Mouse (Mus musculus) gastrocnemius, postnatal 25 days (tissue): ENCODE data around the gene Csta1. TPM values are rescaled to one million over a fixed set of nuclear protein-coding genes. Genes with fewer than 3 reads are reported as not detected.
"Not testable (repeated sequence)": the region's sequence is repeated elsewhere in the genome, so short reads cannot be mapped to it uniquely, and the experiment has no call there.

Experiments used
- DNase-seq: peaks from one replicate; pipeline ENCODE4 v3.0.0; 2022
- long read RNA-seq, 2 experiments: library from polyadenylated mRNA; stranded (forward); transcript quantifications; one replicate each; pipeline ENCODE4 v2.0.0; 2021
- total RNA-seq, 2 experiments: library from RNA; stranded (reverse); gene quantifications; 1 replicate in 1 of 2; 2 replicates in 1 of 2; pipeline ENCODE4 v1.2.3; 2021

Csta1 gene
- total RNA-seq = not detected
- long read RNA-seq, experiment 1 = 0 reads
- long read RNA-seq, experiment 2 = 0 reads

DNA sequence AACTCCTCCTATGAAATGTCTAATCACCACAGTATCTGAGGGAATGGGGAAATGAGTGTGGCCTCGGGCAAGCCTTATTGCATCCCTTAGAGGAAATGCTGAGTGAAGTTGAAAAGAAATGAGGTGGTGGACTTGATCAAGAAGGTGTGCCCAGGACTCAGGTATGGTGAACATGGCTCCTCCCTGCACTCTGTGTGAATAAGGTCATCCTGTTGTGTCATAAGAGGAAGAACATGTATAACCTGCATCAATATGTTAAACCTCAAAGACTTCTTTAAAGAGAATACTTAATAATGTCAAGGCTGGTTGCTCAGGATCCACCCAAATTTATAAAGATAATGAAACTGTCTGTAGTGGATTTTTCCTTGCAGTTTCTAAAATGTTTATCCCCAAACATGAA lies at the start of gene Csta1:
Gene Csta1 (minus strand): TSS at position 101 of the 400 bp plus-strand sequence.
- DNase-seq = no peak

DNA sequence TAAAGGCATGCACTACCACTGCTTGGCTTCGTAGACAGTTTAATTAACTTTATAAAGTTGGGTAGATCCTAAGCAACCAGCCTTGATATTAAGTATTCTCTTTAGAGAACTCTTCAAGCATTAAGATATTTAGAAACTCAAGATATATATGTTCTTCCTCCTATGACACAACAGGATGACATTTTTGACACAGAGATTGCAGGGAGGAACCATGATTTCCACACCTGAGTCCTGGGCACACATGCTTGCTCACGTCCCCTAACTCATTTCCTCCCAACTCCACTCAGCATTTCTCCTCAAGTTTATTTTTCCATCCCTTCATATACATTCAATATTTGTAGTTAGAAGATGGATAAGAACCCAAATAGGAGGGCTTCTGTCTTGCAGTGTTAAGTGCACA lies 48.9 kb upstream of the Csta1 start:
- no peak for DNase-seq

DNA sequence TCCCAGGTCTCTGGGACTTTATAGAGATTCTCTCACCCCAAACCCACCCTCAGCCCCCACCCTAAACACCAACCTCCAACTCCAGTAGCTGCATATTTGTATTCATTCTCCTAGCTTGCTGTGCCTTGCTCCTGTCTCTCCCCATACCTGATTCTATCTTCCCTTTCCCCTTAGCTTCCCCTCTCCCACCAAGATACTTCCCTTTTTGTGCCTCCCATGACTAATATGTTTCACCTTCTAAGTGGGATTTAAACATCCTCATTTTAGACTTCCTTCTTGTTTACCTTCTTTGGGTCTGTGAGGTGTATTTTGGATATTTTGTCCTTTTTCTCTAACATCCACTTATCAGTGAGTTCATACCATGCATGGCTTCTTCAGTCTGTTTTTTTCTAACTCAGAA lies 45.1 kb upstream of the Csta1 start:
- no peak for DNase-seq

DNA sequence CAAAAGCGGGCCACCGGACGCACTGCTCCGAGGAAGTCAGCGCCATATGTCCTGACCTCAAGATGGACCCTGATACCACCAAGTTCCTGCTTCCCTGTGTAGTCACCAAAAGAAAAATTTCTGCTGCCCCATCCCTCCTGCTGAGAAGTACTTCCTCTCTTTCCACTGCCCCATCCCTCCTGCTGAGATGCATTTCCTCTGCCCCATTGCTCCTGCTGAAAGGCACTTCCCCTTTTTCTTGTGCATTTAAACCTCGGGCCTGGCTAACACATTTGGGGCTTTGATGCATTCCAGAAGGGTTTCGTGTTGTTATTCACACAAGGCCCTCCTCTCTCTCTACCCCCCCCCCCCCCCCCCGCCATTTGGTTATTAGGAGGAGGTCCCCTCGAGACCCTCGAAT lies 36.8 kb upstream of the Csta1 start:
- not testable (repeated sequence) for DNase-seq

DNA sequence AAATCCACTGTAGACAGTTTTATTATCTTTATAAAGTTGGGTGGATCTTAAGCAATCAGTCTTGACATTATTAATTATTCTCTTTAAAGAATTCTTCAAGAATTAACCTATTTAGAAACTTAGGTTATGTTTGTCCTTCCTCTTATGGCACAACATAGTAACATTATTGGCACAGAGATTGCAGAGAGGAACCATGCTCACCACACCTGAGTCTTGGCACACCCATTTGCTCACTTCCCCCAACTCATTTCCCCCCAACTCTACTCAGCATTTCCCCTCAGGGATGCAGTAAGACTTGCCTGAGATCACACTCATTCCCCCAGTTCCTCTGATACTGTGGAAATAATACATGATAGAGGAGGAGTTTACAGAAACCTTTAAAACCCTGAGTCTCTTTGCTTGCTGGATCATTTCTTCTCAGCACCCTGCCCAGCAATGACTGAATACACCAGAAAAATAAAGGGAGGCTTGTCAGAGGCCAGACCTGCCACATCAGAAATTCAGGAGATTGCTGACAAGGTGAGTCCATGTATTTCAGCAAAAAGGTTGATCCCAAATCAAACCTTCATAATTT lies 25.4 kb upstream of the Csta1 start, which contains the start of gene Stfa2l1:
Gene Stfa2l1 (plus strand): TSS at position 410 of the 574 bp plus-strand sequence.
- no peak for DNase-seq

DNA sequence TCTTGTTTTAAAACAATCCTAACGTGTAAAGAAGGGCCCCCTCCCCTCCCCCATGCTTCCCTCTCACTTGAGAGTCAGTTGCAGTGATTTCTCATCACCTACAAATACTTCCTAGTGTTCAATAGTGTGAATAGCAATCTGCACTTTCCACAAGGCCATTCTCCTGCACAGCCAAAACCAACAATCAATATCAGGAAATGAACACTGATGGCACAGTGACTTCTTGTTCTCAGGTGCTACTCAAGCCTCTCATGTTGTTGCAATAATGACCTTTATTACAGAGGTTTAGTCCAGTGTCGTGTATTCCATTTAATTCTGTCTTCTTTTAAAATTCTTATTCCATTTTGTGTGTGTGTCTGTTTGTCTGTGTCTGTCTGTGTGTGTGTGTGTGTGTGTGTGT lies 7.2 kb upstream of the Csta1 start:
- DNase-seq = no peak

DNA sequence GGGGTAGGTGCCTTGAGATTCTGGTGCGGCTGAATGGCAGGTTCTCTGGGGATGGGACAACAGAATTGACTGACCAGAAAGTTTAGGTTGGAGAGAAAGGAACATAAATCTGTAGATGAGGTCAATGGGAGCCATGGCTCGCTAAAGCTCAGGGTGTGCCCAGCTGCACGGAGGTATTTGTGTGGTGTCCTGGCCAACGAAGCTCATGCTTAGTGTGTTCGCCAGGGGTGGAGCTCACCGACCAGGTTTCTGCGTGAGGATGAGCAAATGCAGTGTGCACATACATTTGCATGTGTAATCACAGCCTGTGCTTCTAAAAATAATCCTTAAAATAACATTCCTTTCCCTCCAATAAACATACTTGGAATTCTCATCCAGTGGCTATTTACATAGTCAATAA lies 2.9 kb downstream of the Csta1 start:
- DNase-seq = no peak

DNA sequence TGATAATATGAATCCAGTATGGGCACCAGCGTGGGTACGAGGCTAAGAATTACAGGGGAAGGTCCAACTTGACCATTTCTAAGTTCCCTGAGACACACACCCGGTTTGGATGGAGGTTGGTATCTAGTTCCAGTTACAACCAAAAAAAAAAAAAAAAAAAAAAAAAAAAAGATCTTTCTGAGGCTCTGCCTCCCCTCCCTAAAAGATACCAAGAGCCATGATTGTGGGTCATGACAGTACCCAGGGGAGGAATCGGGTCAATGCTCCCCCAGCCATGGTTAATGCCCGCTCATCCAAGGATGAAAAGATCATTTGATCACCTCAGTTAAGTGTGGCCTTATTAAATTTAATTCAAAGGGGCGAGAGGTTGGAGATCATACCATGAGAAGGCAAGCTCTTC lies 15.3 kb downstream of the Csta1 start:
- not testable (repeated sequence) for DNase-seq

DNA sequence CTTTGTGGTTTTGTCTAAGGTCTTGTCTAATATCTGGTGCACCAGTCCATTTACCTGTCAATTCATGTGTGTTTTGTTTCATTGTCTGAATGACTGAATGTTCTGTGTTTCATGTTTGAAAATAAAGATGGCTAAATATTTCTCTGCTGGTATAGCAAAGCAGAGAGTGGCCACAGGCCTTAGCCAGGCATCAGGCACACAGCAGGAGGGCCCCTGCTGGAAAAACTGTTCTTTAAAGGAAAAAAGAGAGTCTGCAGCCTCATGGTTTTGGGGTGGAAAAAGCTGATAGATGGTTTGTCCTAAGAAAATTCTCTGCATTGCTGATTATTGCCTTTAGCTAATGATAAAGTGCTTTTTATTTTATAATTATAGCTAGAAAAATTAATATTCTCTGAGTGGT lies 19.6 kb downstream of the Csta1 start:
- not testable (repeated sequence) for DNase-seq

DNA sequence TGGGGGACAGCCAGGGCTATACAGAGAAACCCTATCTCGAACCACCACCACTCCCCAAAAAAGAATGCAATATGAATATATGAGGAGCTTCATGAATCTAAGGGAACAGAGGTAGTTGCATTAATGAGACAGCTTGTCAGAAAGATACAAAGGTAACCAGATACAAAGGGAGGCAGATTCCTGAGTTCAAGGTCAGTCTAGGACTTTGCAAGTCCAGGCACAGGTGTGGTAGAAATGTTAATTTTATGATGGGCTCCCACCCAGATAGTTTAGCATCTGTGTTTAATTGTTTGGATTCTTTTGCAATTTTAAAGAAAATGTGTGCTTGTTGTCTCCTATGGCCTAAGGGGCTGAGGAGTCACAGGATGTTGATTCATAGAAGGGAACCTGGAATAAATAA lies 28.8 kb downstream of the Csta1 start:
- DNase-seq = no peak

DNA sequence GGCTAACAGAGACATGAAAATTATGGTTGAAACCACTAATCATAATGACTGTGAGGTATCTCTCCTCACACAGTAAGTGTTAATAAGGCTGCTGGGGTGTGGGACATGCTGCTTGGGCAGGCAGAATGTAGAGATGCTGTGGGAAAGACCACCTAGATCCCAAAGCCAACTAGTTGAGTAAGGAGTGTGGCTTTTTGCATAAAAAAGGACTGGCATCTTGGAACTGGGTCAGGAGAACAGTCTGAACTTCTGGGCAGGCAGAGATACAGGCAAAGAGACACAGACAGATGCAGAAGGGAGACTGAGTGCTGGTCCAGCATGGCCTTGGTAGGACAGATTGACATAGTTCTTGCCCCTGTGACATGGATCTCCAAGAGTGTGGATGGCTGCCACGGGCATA lies 29.5 kb downstream of the Csta1 start:
- no peak for DNase-seq

DNA sequence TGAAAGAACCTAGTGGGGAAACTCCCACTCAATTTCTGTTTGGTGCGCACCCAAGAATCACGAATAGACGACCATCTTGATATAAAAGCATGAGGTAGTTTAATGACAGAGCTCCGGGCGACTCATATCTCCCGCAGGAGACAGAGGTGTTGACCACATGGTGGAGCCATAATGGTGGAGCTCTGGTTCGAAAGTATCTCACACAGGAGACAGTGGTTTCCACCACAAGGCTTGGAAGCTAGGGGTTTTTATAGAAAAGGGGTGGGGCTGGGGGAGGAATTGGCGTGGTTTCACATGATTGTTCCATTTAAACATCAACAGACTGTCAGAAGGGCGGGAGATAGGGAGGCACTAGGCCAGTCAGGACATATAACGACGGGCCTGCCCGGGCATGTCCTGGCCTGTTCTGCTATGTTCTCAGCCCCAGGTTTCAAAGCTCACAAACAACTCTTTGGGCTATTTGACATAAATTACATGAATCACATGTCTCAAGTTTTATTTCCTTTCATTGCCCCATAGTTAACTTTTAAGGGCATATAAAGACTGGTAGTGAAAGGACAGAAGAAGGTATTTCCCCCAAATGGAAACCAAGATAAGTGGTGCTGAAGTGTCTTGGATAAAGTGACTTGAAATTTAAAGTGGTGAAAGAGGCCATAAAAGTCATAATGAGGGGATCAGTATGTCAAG lies 33.1 kb downstream of the Csta1 start:
- not testable (repeated sequence) for DNase-seq

DNA sequence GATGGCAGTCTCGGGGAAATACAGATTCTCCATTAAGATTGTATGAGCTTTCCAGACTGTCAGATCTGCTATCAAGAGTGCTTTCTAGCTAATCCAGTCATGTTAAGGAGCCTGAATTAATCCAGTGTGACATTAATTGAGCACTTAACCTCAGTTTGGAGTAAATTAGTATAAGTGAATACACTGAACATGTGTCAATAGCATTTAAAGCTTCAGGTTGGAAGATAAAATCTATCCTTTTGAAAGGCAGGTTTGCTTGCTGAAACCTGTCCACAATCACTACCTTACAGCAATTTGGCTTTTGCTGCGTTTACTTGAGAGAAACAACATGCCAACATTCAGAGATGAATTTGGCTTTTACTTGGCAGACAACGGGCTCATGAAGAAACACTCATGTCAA lies 37.0 kb downstream of the Csta1 start:
- DNase-seq = no peak

DNA sequence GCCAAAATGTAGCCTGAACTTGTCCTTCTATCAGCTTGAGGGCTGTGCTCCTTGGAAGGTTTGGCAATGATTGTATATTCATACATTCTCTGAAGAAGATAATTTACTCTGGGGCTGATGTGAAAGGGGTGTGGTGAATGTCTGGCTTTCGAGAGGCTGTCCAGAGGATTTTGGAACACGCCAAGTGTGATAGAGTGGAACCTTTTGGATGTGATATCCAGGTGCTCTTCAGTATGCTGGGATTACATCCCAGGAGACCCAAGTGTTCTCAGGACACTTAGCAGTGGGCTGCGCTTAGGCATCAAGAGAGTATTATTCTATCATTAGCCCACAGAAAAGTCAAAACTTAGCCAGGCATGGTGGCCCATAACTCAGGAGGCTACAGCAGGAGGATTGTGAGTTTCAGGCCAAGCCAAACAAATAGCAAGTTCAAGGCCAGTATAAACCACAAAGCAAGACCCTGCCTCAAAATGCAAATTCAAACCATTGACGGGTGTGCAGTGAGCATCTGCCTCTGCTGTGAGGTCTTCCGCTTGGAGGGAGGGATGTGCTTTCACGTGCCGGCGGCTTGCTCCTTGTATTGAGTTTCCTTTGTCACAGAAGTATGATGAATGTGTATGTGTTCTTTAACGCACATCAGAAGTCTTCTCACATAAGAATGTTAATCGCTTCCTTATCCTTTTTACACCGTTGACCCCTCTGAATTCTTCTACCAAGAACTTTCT lies 40.1 kb downstream of the Csta1 start:
- DNase-seq = no peak

DNA sequence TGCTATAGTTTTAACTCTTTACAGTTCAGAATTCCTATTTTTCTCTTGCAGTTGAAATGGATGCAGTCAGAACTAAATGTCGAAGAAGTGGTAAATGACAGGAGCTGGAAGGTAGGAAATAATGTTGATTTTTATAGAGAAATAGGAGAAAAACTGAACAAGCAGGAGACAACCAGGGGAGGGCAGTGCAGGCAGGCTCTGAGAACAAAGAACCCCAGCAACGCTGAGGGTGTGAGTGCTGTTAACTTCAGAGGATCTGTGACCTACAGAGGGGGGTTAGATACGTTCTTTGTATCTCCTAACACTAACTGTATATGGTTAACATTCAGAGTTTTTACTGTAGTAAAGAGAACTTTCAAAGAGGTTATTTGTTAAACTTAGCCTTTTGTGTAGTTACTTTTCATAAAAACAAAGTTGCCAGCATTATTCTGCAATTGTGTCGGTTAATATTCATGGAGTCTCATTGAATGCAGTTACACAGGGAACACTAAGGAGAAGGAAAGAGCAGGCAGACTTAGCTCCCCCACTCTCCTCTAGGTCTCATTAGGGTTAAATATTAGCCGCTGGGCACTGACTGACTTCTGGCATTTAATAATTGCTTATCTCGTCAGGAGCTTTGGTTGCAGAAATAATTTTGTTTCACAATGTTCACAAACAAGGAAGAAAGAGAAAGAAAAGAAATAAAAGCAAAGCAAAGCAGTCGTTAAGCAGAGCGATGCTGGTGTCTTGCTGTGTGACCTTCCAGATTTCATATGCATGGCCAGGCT lies 41.0 kb downstream of the Csta1 start:
- no peak for DNase-seq

DNA sequence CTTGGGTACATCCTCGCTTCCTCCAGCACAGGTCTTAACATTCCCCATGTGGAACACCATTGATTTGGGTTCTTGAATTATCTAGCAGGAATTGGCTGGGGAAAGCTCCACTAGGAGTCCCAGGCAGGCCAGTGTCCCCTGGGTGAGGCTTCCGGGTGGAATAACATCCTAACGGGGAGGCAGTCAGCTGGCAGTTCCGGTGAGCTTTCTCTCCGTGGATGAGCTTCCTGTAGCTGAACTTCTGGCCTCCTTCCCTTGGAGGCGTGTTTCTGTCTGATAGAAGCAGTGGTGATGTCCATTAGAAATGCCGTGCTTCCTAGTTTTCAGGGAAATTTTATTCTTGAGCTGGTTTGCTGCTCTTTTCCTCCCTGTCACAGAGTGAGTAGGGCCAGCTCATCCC lies 42.0 kb downstream of the Csta1 start:
- DNase-seq = no peak

DNA sequence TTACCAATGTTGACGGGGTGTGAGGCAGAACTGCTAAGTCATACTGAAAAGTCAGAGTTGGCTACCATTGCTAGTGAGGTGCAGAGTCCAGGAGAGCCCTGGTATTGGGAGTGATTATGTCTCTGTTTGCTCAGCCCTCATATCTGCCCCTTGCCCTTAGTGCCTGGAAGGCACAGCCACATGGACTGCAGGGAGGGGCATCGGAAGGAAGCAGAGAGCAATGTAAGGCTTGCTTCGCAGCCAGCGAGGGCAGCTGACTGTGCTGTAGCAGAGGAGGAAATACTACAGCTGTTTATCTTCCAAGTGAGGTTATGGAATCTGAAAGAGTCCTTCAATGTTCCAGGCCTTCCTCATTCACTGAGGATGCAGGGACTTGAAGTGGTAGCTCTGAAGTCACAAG lies 43.2 kb downstream of the Csta1 start:
- no peak for DNase-seq

DNA sequence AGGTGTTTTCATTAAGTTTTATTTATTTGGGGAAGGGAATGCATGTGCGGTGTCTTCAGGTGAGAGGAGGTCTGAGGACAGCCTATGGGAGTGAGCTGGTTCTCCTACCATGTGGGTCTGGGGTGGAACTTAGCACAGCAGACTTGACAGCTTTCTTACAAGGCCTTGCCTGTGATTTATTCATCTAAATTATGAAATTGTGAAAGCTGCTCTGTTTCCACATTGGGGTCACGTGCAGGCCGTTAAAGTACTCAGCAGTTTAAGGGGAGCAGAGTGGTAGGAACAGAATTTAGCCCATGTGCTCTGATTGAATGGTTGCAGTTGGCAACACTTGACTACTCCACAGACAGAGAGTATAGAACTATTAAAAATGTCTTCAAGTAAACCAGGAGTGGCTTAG lies 51.1 kb downstream of the Csta1 start:
- DNase-seq = no peak

DNA sequence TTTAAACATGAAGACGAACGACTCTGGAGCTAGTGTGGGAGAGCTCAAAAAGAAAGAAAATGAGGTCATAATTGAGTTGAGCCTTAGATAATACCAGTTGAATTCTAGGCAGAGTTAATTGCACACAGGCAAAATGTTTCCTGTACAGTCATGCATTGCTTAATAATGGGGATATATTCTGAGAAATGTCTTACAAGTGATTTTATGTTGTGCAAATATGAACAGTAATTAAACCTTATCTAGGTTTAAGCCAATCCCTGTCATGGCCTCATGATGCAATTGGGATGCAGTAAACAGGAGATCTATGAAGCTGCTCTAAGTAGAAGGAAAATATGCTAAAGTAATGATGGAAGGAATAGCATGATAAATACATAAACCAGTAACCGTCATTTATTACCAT lies 56.3 kb downstream of the Csta1 start:
- DNase-seq = no peak

DNA sequence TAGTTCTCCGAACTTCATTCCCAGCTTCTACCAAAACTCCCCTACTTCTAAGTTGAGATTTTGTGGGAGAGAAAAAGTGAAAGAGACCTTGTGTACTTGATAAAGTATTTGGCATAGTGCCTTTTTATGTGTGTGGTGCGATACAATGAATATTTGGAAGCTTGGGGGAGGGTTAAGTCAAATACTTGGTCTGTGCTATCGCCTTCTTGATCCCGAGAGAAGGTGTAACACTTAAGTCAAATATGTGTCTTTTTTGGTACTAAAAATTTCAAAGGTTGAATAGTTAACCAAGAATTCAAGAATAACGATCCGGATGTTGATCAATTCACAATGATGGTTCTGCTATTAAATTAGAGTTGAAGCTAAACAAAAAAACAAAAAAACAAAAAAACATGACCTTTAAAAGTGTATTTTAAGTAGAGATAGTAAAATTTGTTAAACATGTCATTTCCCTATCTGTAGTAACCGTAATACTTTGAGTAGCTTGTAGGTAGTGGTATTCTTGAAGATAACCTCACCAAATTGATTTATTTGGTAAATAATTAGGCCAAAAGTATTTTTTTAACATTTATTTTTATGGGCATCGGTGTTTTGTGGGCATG lies 58.5 kb downstream of the Csta1 start:
- DNase-seq = no peak

DNA sequence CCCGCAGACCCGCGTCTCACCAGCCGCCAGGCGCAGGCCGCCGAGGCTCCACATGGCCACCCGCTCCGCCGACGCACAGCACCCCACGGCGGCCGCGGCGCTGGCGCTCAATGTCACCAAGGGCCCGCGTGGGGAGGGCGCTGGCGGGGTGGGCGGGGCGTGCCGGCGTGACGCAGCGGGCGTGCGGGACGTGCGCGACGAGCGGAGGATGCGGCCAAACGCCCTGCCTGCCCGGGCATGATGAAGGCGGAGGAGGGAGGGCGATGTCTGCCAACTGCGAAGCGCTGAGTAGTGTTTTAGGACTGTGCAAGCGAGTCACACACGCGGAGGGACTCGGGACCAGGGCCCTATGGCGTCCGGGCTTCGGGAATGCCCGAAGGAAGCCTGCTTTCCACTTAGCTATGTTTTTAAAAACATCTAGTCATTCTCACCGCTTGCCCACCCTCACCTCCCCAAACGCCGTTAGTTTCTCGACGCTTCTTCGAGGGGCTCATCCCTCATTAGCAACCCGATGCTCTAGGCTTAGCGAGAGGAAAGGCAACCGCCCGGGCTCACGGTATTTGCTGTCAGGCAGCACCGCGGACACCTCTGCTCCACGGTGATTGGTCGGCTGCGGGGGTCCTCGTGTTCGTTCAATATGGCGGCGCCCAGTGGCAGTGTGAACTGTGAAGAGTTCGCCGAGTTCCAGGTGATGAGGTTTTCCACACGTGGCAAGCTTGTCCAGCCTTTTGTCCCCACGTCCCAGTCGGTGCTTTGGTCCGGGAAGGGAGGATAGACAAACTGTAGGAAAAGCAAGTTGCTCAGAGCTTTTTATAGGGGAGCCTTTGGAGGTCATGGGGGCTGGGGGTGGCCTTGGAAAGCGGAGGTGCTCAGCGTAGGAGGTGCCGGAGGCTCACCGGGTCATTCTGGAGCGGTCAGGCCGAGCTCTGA lies 59.3 kb downstream of the Csta1 start, which contains the start of the genes Fam162a and Ccdc58:
Gene Fam162a (minus strand): TSS at position 145 of the 930 bp plus-strand sequence.
Gene Ccdc58 (plus strand): TSS at position 236 of the 930 bp plus-strand sequence.
- DNase-seq = peak; percentile 93
